Mouse (Mus musculus) liver, embryonic 14.5 days (tissue): Measurements from ENCODE around the gene Tpo.

ENCODE experiments used
- CTCF ChIP-seq: IDR thresholded peaks from 2 replicates; pipeline ENCODE4 v1.5.1; 2016; ENCODE audit warnings: antibody characterized with exemption, low read depth, control low read depth
- EP300 ChIP-seq: IDR thresholded peaks from 2 replicates; pipeline ENCODE4 v1.6.1; 2016; ENCODE audit warnings: antibody characterized with exemption, low read depth

GRCm38 (mm10) chr12:30024264-30024825 is 108.1 kb downstream of the Tpo start:
- TF ChIP-seq CTCF (no peak), EP300 (no peak)
